Mouse (Mus musculus): Measurements from ENCODE around the gene Pole3. TPM values are rescaled to one million over a fixed set of nuclear protein-coding genes. Genes with fewer than 3 reads are reported as not detected.
"Not testable (repeated sequence)": the region's sequence is repeated elsewhere in the genome, so short reads cannot be mapped to it uniquely, and the experiment has no call there.

Pole3 gene
- polyA plus RNA-seq, 1 experiment, result 31.3 TPM

GRCm38 (mm10) chr4:62494230-62494629, 30.6 kb downstream of the Pole3 start:
- no peak for DNase-seq (ENCODE audit: extremely low spot score in 1 of 2, low spot score in 1 of 2)

- no peak for DNase-seq (ENCODE audit: extremely low spot score in 1 of 2, low spot score in 1 of 2)
Observed at GRCm38 (mm10) chr4:62492682-62493081, 32.2 kb downstream of the Pole3 start.

- DNase-seq (ENCODE audit: extremely low spot score in 1 of 2, low spot score in 1 of 2), result no peak
Observed at GRCm38 (mm10) chr4:62487914-62488313, 37.0 kb downstream of the Pole3 start.

- DNase-seq (ENCODE audit: extremely low spot score in 1 of 2, low spot score in 1 of 2), result no peak
Observed at GRCm38 (mm10) chr4:62487172-62487571, 37.7 kb downstream of the Pole3 start.

GRCm38 (mm10) chr4:62486162-62486696, 38.6 kb downstream of the Pole3 start:
- no peak for DNase-seq (ENCODE audit: extremely low spot score in 1 of 2, low spot score in 1 of 2)

GRCm38 (mm10) chr4:62485450-62486161, 39.3 kb downstream of the Pole3 start:
- no peak for DNase-seq (ENCODE audit: extremely low spot score in 1 of 2, low spot score in 1 of 2)

GRCm38 (mm10) chr4:62484928-62485327, 39.9 kb downstream of the Pole3 start:
- DNase-seq (ENCODE audit: extremely low spot score in 1 of 2, low spot score in 1 of 2), result no peak

- no peak for DNase-seq (ENCODE audit: extremely low spot score in 1 of 2, low spot score in 1 of 2)
Observed at GRCm38 (mm10) chr4:62480709-62481605, 43.9 kb downstream of the Pole3 start.

GRCm38 (mm10) chr4:62479937-62480708, 44.7 kb downstream of the Pole3 start, which contains the start of gene Bspry:
Gene Bspry, plus strand, starts transcription at chr4:62480053.
- no peak for DNase-seq (ENCODE audit: extremely low spot score in 1 of 2, low spot score in 1 of 2)

- DNase-seq (ENCODE audit: extremely low spot score in 1 of 2, low spot score in 1 of 2), result not testable (repeated sequence)
Observed at GRCm38 (mm10) chr4:62479593-62479936, 45.3 kb downstream of the Pole3 start.

GRCm38 (mm10) chr4:62477542-62478244, 47.2 kb downstream of the Pole3 start:
- DNase-seq (ENCODE audit: extremely low spot score in 1 of 2, low spot score in 1 of 2), result no peak

GRCm38 (mm10) chr4:62475793-62476192, 49.1 kb downstream of the Pole3 start:
- DNase-seq (ENCODE audit: extremely low spot score in 1 of 2, low spot score in 1 of 2), result no peak

GRCm38 (mm10) chr4:62475131-62475530, 49.7 kb downstream of the Pole3 start:
- no peak for DNase-seq (ENCODE audit: extremely low spot score in 1 of 2, low spot score in 1 of 2)

Other genes with a start within 250 kb of the Pole3 start
- 24.4 and 27.2 TPM in 2 replicates for gene Fkbp15, start 164.5 kb downstream of the Pole3 start, polyA plus RNA-seq (2012; rRNA removed)
- 19.9 and 20.0 TPM in 2 replicates for gene Slc31a1, start 164.3 kb downstream of the Pole3 start, polyA plus RNA-seq (2012; rRNA removed)
- 54.6 and 57.6 TPM in 2 replicates for gene Cdc26, start 116.4 kb downstream of the Pole3 start, polyA plus RNA-seq (2012; rRNA removed)
- gene Prpf4, start 116.3 kb downstream of the Pole3 start, polyA plus RNA-seq (2012; rRNA removed), result 15.6 and 17.4 TPM in 2 replicates
- 0.20 and 0.23 TPM in 2 replicates for gene Rnf183, start 89.8 kb downstream of the Pole3 start, polyA plus RNA-seq (2012; rRNA removed)
- gene Wdr31, start 54.2 kb downstream of the Pole3 start, polyA plus RNA-seq (2012; rRNA removed), result 7.1 and 8.4 TPM in 2 replicates
- 0.60 and 0.78 TPM in 2 replicates for gene Bspry, start 45.0 kb downstream of the Pole3 start, polyA plus RNA-seq (2012; rRNA removed)
- 6.8 and 8.0 TPM in 2 replicates for gene Hdhd3, start 21.6 kb downstream of the Pole3 start, polyA plus RNA-seq (2012; rRNA removed)
- 37.2 and 43.1 TPM in 2 replicates for gene Alad, start 5.2 kb downstream of the Pole3 start, polyA plus RNA-seq (2012; rRNA removed)
- gene 4933430I17Rik, start 301 bp upstream of the Pole3 start, polyA plus RNA-seq (2012; rRNA removed), result 0.44 TPM in 2 replicates
- gene Rgs3, start 34.8 kb upstream of the Pole3 start, polyA plus RNA-seq (2012; rRNA removed), result 46.3 and 48.4 TPM in 2 replicates

Measured in frontal cortex, adult 2 months (tissue).